ENCODE assay signal across 21 mouse cellular contexts in genomic region chr17:44524146-44524545, GRCm38 (mm10).
"Had no signal": no experiment of that assay in that cellular context is flagged by ENCODE, and none has a peak within 500 bp of the region (broad histone marks: within the 10 kb centered on the region; RNA-seq: fewer than 3 reads in every experiment).

No protein-coding gene starts in this region.

- H3K27me3 ChIP-seq: heart, embryonic 12.5 days; hindbrain, embryonic 12.5 days; intestine, embryonic 15.5 days; limb, embryonic 12.5 days; liver, embryonic 13.5 days had no signal

- H3K27ac ChIP-seq: heart, embryonic 10.5 days; hindbrain, embryonic 10.5 days; hindbrain, embryonic 12.5 days; hindbrain, embryonic 14.5 days; intestine, embryonic 15.5 days; layer of hippocampus, adult 2 months; left cerebral cortex, adult 2 months; limb, embryonic 10.5 days; limb, embryonic 12.5 days; liver, embryonic 13.5 days had no signal

- H3K4me3 ChIP-seq: heart, embryonic 10.5 days; heart, embryonic 12.5 days; hindbrain, embryonic 10.5 days; hindbrain, embryonic 12.5 days; intestine, embryonic 15.5 days; layer of hippocampus, adult 2 months; left cerebral cortex, adult 2 months; limb, embryonic 10.5 days; limb, embryonic 12.5 days; liver, embryonic 13.5 days had no signal

- H3K36me3 ChIP-seq: heart, embryonic 10.5 days; heart, embryonic 12.5 days; hindbrain, embryonic 10.5 days; hindbrain, embryonic 12.5 days; intestine, embryonic 15.5 days; limb, embryonic 10.5 days; limb, embryonic 12.5 days; liver, embryonic 13.5 days had no signal

- H3K9me3 ChIP-seq: heart, embryonic 10.5 days; heart, embryonic 12.5 days; hindbrain, embryonic 10.5 days; hindbrain, embryonic 12.5 days; intestine, embryonic 15.5 days; limb, embryonic 10.5 days; limb, embryonic 12.5 days; liver, embryonic 13.5 days had no signal

- DNase-seq: gastrocnemius, postnatal 25 days; heart, adult 18-20 months; heart, postnatal 10 days; heart, postnatal 4 days; kidney, adult 18-20 months; kidney, adult 8-10 months; kidney, postnatal 10 days; kidney, postnatal 25 days; kidney, postnatal 4 days; liver; liver, embryonic 13.5 days had no signal

- H3K4me1 ChIP-seq: heart, embryonic 12.5 days; hindbrain, embryonic 10.5 days; hindbrain, embryonic 12.5 days; intestine, embryonic 15.5 days; liver, embryonic 13.5 days had no signal
